Mouse (Mus musculus) induced T-regulatory cell, adult 2 months (primary cell): Measurements from ENCODE around the gene Parg.
"Not testable (repeated sequence)": the region's sequence is repeated elsewhere in the genome, so short reads cannot be mapped to it uniquely, and the experiment has no call there.

Source experiments
- DNase-seq: peaks from one replicate; pipeline ENCODE4 v3.0.0-alpha.2; 2012; ENCODE audit warnings: low read depth

Parg gene

DNA sequence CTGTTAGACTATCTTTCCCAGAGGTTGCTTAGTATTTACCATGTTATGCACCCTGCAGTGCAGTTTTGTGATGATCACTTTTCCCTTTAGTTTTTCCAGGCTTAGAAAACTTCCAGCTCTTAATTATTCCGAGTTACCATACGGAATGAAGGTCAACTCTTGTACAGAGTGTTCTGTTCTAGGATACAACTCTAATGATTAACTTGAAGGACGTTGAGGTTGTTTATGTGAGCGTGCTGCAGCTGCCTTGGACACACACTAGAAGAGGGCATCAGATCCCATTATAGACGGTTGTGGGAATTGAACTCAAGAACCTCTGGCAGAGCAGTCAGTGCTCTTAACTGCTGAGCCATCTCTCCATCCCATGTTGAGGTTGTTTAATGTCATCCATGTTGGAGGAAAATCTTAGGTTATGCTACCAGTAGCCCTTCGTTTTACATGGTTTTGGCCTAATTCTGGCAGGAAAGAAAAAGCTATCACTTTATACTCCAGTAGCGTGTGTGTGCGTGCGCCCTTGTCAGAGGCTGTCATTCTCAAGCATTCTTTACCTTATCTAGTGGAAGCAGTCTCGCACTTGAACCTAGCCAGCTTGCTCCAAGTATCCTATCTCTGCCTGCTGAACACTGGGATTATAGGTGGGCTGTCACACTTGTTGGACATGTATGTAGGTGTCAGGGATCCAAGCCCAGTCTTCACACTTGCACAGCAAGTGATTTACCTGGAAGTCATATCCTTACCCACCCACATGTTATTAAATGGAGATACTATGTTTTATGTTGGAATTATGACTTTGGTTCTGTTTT lies 22.2 kb upstream of the Parg start:
- no peak for DNase-seq

GRCm38 (mm10) chr14:32180861-32181260 lies 20.9 kb upstream of the Parg start:
- no peak for DNase-seq

DNA sequence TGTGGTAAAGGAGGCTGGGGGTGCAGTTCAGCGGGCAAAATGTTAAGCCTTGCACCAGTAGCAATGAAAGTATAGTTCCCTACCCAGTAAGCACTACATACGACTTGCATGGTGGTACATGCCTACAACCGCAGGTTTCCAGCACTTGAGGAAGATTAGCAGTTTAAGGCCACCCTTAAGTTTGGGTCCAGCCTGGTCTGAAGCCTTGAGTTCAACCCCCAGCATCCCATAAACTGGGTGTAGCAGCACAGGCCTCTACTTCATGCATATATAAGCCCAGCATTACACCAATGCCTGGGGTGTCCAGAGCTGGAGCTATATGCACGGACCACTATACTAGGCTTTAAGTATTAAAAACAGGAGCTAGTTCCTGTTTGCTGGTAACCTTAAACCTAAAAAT lies 17.9 kb upstream of the Parg start:
- DNase-seq = no peak

GRCm38 (mm10) chr14:32190627-32191391 lies 10.9 kb upstream of the Parg start:
- DNase-seq = no peak

GRCm38 (mm10) chr14:32191926-32192325 lies 9.8 kb upstream of the Parg start:
- no peak for DNase-seq

DNA sequence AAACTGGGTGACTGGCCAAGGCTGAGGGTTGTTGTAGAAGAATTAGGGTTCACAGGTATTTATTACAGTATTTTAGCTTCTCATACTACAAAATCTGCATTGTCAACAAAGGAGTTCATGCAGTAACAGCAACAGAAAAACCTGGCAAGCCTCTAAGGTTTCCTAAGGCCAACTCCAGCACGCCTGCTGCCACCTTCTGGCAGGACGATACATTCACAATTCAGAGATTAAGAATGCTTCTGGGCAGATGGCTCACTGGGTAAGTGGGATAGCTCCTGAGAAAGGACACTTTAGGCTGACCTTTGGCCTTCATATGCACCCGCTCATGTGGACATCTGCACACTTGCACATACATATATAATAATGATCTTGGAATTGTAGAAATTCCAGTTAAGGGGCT lies 9.3 kb upstream of the Parg start:
- peak; percentile 64 for DNase-seq

- not testable (repeated sequence) for DNase-seq
Observed at GRCm38 (mm10) chr14:32193557-32193956, 8.2 kb upstream of the Parg start.

- peak; percentile 69 for DNase-seq
Observed at GRCm38 (mm10) chr14:32201354-32201753, 395 bp upstream of the Parg start.

DNA sequence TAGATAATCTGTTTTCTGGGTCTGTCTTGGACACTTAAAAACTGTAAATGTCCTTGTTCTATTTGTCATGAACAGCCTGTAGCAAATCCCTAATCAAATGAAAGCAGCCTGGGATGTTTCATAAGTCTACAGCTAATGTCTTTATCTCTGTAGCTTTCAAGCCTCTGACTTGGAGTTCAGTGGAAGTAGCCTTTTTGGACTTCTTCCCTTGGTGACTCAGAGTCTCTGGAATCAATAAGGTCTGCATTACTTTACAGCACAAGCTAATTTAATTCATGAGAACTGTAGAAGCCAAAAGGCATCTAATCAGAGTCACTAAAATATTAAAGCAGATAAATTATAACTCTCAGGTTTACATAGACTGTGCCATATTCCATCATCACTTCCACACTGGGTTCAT lies 24.9 kb downstream of the Parg start:
- DNase-seq = no peak

- DNase-seq = peak; percentile 80
Observed at GRCm38 (mm10) chr14:32228996-32229395, 27.2 kb downstream of the Parg start.

GRCm38 (mm10) chr14:32242401-32242800 lies 40.7 kb downstream of the Parg start:
- DNase-seq = no peak

DNA sequence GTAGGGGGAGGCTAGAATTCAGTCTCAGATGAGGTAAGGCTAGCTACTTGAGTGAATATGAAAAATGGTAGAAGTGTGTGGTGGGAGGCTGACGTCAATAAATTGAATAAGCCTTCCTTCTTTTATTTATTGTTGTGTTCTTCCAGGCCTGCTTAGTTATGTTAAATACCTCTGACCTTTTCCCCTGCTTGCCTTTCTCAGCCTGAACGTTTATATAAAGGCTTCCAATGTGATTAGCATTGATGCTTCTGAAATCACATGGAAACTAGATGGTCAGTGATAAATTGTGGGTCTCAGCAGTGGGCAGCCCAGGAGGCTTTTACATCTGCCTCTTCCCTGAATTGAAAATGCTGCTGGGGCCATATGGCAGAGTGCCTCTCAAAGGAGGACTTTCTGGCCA lies 44.3 kb downstream of the Parg start:
- no peak for DNase-seq

DNA sequence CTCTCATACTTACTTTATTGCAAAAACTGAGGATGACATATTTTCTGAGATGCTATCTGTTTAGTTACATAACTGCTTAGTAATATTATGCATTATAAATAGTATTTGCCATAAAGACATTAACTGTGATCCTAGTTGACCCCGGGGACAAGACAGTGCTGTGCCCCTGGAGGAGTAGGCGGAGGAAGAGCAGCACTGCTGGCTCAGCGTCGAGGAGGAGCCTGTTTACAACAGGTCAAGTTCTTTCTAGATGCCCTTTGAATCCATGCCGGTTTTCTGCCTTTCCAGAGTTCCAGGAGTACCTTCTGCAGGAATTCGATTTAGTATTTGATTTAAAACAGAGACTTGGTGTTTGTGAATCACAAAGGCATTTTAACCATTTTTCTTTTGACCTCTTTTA lies 47.9 kb downstream of the Parg start:
- DNase-seq = no peak

DNA sequence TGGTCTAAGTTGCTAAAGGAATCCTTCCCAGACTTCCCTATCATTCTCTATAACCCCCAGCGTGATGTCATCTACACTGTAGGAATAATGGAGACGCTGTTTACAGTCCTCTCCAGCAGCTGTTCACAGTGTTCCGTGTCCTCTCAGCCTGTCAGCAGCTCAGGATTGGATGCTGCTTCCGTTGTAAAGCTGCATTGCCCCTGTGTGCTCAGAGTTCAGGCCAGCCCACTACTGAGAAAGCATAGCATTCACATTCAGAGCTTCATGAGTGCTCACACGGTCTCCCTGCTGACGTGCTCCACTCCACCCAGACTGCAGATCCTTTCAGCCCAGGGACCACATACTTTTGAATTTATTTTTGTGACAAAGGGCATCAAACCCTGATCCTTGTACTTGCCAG lies 59.1 kb downstream of the Parg start:
- DNase-seq = no peak

DNA sequence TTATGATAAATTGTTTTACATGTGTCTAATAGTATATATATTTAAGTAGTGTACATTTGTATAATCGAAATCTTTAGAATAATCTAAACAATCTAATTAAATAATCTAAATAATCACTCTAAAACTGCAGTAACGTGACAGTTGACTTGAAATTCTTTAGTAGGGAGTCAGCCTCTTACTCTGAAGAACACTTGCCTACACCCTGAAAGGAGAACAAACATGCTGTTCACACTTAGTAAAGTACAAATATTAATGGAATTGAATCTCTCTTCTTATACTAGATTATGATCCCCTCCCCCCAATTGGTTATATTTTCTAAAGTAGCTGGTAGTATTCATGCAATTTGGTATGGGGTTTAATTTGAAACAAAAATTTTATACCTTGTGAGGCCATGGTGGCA lies 60.0 kb downstream of the Parg start:
- no peak for DNase-seq

GRCm38 (mm10) chr14:32268999-32269398 lies 67.2 kb downstream of the Parg start:
- DNase-seq = no peak

DNA sequence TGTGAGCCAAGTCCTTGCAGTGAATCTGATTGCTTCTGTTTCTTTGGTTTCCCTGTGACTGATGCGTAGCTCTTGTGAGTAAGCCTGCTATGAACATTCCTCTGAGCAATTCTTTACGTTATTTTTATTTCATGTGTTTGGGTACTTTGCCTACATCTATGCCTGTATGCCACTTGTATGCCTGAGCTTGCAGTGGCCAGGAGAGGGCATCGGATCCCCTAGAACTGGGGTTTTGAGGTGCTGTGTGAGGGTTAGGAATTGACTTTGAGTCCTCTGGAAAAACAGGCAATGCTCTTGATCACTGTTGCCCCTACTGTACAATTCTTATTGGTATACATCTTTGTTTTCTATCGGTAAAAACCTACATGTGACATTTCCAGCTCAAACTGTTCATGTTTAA lies 67.8 kb downstream of the Parg start:
- no peak for DNase-seq

DNA sequence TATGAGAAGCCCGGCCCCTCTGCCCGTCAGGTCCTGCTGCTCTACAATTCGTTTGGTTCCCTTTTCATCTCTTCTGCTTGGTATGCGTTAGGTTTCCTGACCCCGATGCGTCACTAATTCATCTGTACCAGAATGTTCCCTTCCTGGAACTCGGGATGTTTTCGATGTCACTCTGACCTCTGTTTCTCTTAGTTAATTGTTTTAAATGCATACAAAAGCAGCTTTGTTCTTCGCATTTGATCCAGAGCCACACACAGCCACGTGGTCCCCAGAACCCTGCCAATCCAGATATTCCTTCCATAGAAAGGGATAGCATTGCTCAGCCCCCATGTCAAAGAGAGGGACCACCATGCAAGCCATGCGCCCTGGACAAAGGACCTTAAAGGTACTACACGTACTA lies 99.9 kb downstream of the Parg start:
- DNase-seq = no peak

- DNase-seq = no peak
Observed at GRCm38 (mm10) chr14:32302423-32302822, 100.7 kb downstream of the Parg start.

- DNase-seq = no peak
Observed at GRCm38 (mm10) chr14:32304921-32305320, 103.2 kb downstream of the Parg start.

- DNase-seq = peak; percentile 32
Observed at GRCm38 (mm10) chr14:32309876-32310275, 108.1 kb downstream of the Parg start.

DNA sequence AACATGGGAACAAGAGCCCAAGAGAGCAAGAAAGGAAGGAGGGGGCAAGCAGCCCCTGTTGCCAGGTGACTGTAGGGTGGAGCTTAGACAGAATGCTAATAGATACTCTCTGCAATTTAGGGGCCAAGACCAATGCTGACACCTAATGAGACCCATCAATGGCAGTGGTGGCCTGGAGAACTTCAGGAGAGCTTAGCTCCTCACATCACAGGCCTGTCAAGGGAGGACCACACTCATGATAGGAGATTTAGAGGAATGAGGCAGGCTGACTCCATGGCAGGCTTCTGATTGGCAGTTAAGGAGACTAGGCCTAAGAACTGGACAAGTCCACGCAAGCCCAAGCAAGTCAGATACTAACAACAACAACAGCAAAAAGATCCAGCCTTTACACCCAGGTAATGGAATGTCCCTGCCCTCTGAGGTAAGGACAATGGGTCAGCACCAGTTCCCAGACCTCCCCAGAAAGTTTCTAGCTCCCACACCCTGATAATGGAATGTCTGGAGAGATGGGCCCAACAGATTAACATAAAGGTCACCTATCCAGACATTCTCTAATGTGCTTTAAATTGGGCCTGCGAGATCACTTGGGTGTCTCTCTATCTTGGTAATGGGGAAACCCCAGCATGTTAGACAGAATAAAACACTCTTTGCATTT lies 109.8 kb downstream of the Parg start:
- DNase-seq = no peak

GRCm38 (mm10) chr14:32317822-32318221 lies 116.1 kb downstream of the Parg start:
- DNase-seq = peak; percentile 17
